Mouse (Mus musculus): Measurements from ENCODE around the gene Pde6h. TPM values are rescaled to one million over a fixed set of nuclear protein-coding genes. Genes with fewer than 3 reads are reported as not detected.

Gene Pde6h
- polyA plus RNA-seq, 1 experiment, result 6.5 TPM

GRCm38 (mm10) chr6:136900369-136901009 lies 23.1 kb upstream of the Pde6h start:
- TF ChIP-seq POLR2A (IDR thresholded peaks at IDR 0.05; ENCODE audit: control insufficient read depth, low read depth, low read length), result no peak
- no peak overlapping the region for H3K4me3 ChIP-seq (ENCODE audit: control insufficient read depth, low read depth, low read length)
- H3K27ac ChIP-seq (ENCODE audit: control insufficient read depth, insufficient read depth, low read depth, low read length), result no peak overlapping the region
- no peaks in the 10 kb centered on the region; the same call in 1 of the 2 replicates for H3K4me1 ChIP-seq (ENCODE audit: control insufficient read depth, insufficient read depth, low read length)
- no peaks in the 10 kb centered on the region for H3K36me3 ChIP-seq (ENCODE audit: control insufficient read depth, insufficient read depth, low read length)
- no peaks in the 10 kb centered on the region for H3K27me3 ChIP-seq (ENCODE audit: control insufficient read depth, insufficient read depth, low read length)

- Histone ChIP-seq H3K4me1 (ENCODE audit: control insufficient read depth, insufficient read depth, low read length) (no peaks in the 10 kb centered on the region; the same call in 1 of the 2 replicates), H3K36me3 (ENCODE audit: control insufficient read depth, insufficient read depth, low read length) (no peaks in the 10 kb centered on the region), H3K27ac (ENCODE audit: control insufficient read depth, insufficient read depth, low read depth, low read length) (no peak overlapping the region), H3K27me3 (ENCODE audit: control insufficient read depth, insufficient read depth, low read length) (no peaks in the 10 kb centered on the region), H3K4me3 (ENCODE audit: control insufficient read depth, low read depth, low read length) (no peak overlapping the region)
- TF ChIP-seq POLR2A (IDR thresholded peaks at IDR 0.05; ENCODE audit: control insufficient read depth, low read depth, low read length) (no peak), CTCF (IDR thresholded peaks at IDR 0.05; ENCODE audit: control insufficient read depth, insufficient read depth, insufficient replicate concordance, low read depth, low read length) (no peak)
These were observed 22.6 kb upstream of the Pde6h start for GRCm38 (mm10) chr6:136901010-136901409.

- TF ChIP-seq CTCF (IDR thresholded peaks at IDR 0.05; ENCODE audit: control insufficient read depth, insufficient read depth, insufficient replicate concordance, low read depth, low read length), result no peak
- no peak for TF ChIP-seq POLR2A (IDR thresholded peaks at IDR 0.05; ENCODE audit: control insufficient read depth, low read depth, low read length)
- no peak overlapping the region for H3K4me3 ChIP-seq (ENCODE audit: control insufficient read depth, low read depth, low read length)
- H3K36me3 ChIP-seq (ENCODE audit: control insufficient read depth, insufficient read depth, low read length), result no peaks in the 10 kb centered on the region
- no peaks in the 10 kb centered on the region for H3K27me3 ChIP-seq (ENCODE audit: control insufficient read depth, insufficient read depth, low read length)
- H3K27ac ChIP-seq (ENCODE audit: control insufficient read depth, insufficient read depth, low read depth, low read length), result no peak overlapping the region
- peaks cover 5% of the 10 kb centered on the region; the same call in 1 of the 2 replicates for H3K4me1 ChIP-seq (ENCODE audit: control insufficient read depth, insufficient read depth, low read length)
These were observed 21.1 kb upstream of the Pde6h start for GRCm38 (mm10) chr6:136902527-136902926.

GRCm38 (mm10) chr6:136903885-136904470 lies 19.7 kb upstream of the Pde6h start:
- H3K36me3 ChIP-seq (ENCODE audit: control insufficient read depth, insufficient read depth, low read length), result no peaks in the 10 kb centered on the region

GRCm38 (mm10) chr6:136906283-136906936 lies 17.2 kb upstream of the Pde6h start:
- no peaks in the 10 kb centered on the region for H3K36me3 ChIP-seq (ENCODE audit: control insufficient read depth, insufficient read depth, low read length)
- peaks cover 7% of the 10 kb centered on the region for H3K4me1 ChIP-seq (ENCODE audit: control insufficient read depth, insufficient read depth, low read length)
- no peak overlapping the region for H3K4me3 ChIP-seq (ENCODE audit: control insufficient read depth, low read depth, low read length)
- H3K27ac ChIP-seq (ENCODE audit: control insufficient read depth, insufficient read depth, low read depth, low read length), result peak overlapping the region; percentile 27; the same call in 1 of the 2 replicates
- no peak for TF ChIP-seq POLR2A (IDR thresholded peaks at IDR 0.05; ENCODE audit: control insufficient read depth, low read depth, low read length)
- TF ChIP-seq CTCF (IDR thresholded peaks at IDR 0.05; ENCODE audit: control insufficient read depth, insufficient read depth, insufficient replicate concordance, low read depth, low read length), result no peak
- no peaks in the 10 kb centered on the region for H3K27me3 ChIP-seq (ENCODE audit: control insufficient read depth, insufficient read depth, low read length)

More at GRCm38 (mm10) chr6:136903885-136904470, 19.7 kb upstream of the Pde6h start:
- no peak overlapping the region for H3K4me3 ChIP-seq (ENCODE audit: control insufficient read depth, low read depth, low read length)
- no peak for TF ChIP-seq POLR2A (IDR thresholded peaks at IDR 0.05; ENCODE audit: control insufficient read depth, low read depth, low read length)
- TF ChIP-seq CTCF (IDR thresholded peaks at IDR 0.05; ENCODE audit: control insufficient read depth, insufficient read depth, insufficient replicate concordance, low read depth, low read length), result no peak
- H3K27ac ChIP-seq (ENCODE audit: control insufficient read depth, insufficient read depth, low read depth, low read length), result no peak overlapping the region
- H3K27me3 ChIP-seq (ENCODE audit: control insufficient read depth, insufficient read depth, low read length), result no peaks in the 10 kb centered on the region
- H3K4me1 ChIP-seq (ENCODE audit: control insufficient read depth, insufficient read depth, low read length), result peaks cover 5% of the 10 kb centered on the region; the same call in 1 of the 2 replicates

GRCm38 (mm10) chr6:136906937-136907293 lies 16.7 kb upstream of the Pde6h start:
- Histone ChIP-seq H3K27me3 (ENCODE audit: control insufficient read depth, insufficient read depth, low read length) (no peaks in the 10 kb centered on the region), H3K4me3 (ENCODE audit: control insufficient read depth, low read depth, low read length) (no peak overlapping the region), H3K4me1 (ENCODE audit: control insufficient read depth, insufficient read depth, low read length) (peaks cover 7% of the 10 kb centered on the region), H3K27ac (ENCODE audit: control insufficient read depth, insufficient read depth, low read depth, low read length) (no peak overlapping the region), H3K36me3 (ENCODE audit: control insufficient read depth, insufficient read depth, low read length) (no peaks in the 10 kb centered on the region)
- TF ChIP-seq POLR2A (IDR thresholded peaks at IDR 0.05; ENCODE audit: control insufficient read depth, low read depth, low read length) (no peak), CTCF (IDR thresholded peaks at IDR 0.05; ENCODE audit: control insufficient read depth, insufficient read depth, insufficient replicate concordance, low read depth, low read length) (no peak)

- no peak for TF ChIP-seq POLR2A (IDR thresholded peaks at IDR 0.05; ENCODE audit: control insufficient read depth, low read depth, low read length)
- no peak for TF ChIP-seq CTCF (IDR thresholded peaks at IDR 0.05; ENCODE audit: control insufficient read depth, insufficient read depth, insufficient replicate concordance, low read depth, low read length)
- H3K4me1 ChIP-seq (ENCODE audit: control insufficient read depth, insufficient read depth, low read length), result peaks cover 10% of the 10 kb centered on the region
- no peak overlapping the region for H3K27ac ChIP-seq (ENCODE audit: control insufficient read depth, insufficient read depth, low read depth, low read length)
- no peak overlapping the region for H3K4me3 ChIP-seq (ENCODE audit: control insufficient read depth, low read depth, low read length)
- no peaks in the 10 kb centered on the region for H3K27me3 ChIP-seq (ENCODE audit: control insufficient read depth, insufficient read depth, low read length)
- no peaks in the 10 kb centered on the region for H3K36me3 ChIP-seq (ENCODE audit: control insufficient read depth, insufficient read depth, low read length)
These were observed 13.3 kb upstream of the Pde6h start for GRCm38 (mm10) chr6:136910247-136910890.

Data from testis, adult 2 months (tissue).